Mouse (Mus musculus) C2C12 (cell line): ENCODE results near the gene Tgfbr2.

Experiments used
- CEBPB ChIP-seq: IDR thresholded peaks from one replicate; pipeline ENCODE4 v1.6.1; 2011; ENCODE audit warnings: low read depth, mild to moderate bottlenecking, control low read depth, moderate library complexity
- CTCF ChIP-seq: IDR thresholded peaks from one replicate; pipeline ENCODE4 v1.5.1; 2011; ENCODE audit not compliant: control insufficient read depth, insufficient read depth, insufficient read length
- MAX ChIP-seq: IDR thresholded peaks from one replicate; pipeline ENCODE4 v1.6.1; 2011; ENCODE audit warnings: mild to moderate bottlenecking, control low read depth
- MYOG ChIP-seq: IDR thresholded peaks from one replicate; pipeline ENCODE4 v1.6.1; 2011; ENCODE audit not compliant: control insufficient read depth, insufficient read length; ENCODE audit errors: extremely low read depth

DNA sequence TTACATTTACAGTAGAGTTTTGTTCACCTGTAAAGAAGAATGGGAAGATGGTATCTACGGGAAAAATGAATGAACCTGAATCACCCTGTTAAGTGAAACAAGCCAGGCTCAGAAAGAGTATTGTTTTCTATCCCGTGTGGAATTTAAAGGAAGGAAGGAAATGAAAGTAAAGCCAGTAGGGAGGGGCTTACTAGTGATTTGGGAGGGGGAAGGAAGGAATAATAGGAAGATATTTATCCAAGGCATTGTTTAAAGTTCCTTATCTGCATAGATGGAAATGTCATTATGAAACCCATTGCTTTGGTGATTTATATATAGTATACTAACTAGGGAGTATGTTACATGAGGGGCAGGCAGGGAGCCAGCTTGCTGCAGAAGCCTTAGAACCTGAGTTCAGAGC lies 66.4 kb downstream of the Tgfbr2 start:
- TF ChIP-seq CTCF = no peak
- TF ChIP-seq CEBPB = no peak
- TF ChIP-seq MYOG = no peak
- no peak for TF ChIP-seq MAX
